Mouse (Mus musculus) stomach, postnatal 0 days (tissue): ENCODE measurements around the gene Nrgn.

ENCODE experiments used
- CTCF ChIP-seq: IDR thresholded peaks from 2 replicates; pipeline ENCODE4 v1.5.1; 2016; ENCODE audit warnings: antibody characterized with exemption, low read depth, mild to moderate bottlenecking, moderate library complexity
- EP300 ChIP-seq: optimal IDR thresholded peaks from 2 replicates; pipeline ENCODE3; 2016; ENCODE audit warnings: antibody characterized with exemption

GRCm38 (mm10) chr9:37590381-37590780 lies 37.7 kb upstream of the Nrgn start:
- TF ChIP-seq CTCF (no peak), EP300 (no peak)
